Mouse (Mus musculus) cerebral cortex, adult 2 months (tissue): ENCODE measurements around the gene Vmn1r3.

Experiments used
- WGBS: fragments of 180-500 bp; shearing (Covaris S2); methylation state at CpG from one replicate; pipeline ENCODE4 v1.1.7; 2018; 5-methylcytosine and 5-hydroxymethylcytosine counted together

The Vmn1r3 gene

DNA sequence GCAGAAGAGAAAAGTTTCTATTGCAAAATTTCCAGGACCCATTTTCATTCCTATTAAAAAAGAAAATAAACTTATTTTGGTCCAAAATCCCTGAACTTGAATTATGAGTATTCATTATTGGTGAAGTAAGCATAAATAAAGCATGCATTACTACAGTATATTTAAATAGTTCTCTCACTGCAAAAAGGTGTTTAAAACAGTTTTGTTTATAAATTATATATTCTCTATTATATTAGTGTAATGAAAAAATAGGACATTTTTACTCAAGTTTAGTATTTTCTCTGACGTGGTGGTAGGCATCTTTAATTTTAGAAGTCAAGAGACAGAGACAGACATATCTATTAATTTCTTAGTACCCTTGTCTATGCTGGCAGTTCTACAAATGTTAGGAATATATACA, at the start of gene Vmn1r3:
Gene Vmn1r3, minus strand, starts transcription at position 101 of the 400 bp plus-strand sequence.
- 88% methylated on average over 1 of the region's 1 CpGs for WGBS

DNA sequence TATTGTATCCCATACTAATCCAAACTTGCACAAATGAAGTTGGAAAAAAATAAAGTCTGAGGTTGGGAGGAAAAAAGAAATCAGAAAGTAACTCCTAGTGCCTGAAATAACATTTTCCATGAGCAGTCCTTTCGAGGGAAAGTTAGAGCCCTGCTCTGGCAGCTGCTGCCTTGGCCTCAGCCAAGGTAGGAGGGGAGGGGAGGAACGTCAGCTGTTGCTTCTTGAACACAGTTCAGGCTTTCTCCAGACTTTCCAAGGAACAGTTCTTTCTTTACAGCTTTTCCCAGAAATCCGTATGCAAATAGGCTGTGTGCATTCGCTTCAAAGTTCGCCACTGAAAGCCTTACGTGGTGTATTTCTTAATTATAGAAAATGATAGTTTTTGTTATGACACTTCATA, 46.9 kb upstream of the Vmn1r3 start:
- WGBS, result 58% methylated on average over 6 of the region's 6 CpGs

DNA sequence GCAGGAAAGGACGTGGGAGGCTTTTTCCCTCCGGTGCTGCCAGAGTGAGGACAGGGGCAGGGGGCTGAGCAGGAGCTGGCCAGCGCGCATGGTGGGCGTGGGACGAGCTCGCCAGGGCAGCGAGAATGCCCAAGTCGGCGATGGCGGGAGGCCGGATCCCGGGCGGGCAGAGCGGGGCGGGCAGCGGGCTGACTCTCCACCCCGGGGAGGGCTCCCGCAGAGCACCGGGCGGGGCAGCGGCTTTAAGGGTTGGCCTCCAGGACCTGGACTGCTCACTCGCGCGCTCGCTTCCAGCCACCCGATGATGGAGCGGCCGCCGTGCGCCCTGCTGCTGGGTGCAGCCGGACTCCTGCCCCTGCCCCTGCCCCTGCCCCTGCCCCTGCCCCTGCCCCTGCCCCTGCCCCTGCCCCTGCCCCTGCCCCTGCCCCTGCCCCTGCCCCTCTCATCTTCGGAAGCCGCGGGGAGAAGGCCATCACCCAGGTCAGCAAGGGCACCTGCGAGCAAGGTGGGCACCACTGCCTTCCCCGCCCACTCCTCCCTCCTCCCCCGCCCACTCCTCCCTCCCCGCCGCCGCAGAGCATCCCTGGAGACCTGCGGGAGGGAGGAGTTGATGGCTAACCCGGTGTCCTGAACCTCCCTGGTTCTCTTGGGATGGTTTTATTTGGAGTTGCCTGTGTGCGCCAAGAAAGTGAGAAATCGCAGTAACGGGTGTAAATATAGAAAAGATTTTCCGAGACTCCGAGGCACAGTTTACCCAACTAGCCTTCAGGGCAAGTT, 45.9 kb upstream of the Vmn1r3 start:
- WGBS, result 4% methylated on average over 47 of the region's 48 CpGs

DNA sequence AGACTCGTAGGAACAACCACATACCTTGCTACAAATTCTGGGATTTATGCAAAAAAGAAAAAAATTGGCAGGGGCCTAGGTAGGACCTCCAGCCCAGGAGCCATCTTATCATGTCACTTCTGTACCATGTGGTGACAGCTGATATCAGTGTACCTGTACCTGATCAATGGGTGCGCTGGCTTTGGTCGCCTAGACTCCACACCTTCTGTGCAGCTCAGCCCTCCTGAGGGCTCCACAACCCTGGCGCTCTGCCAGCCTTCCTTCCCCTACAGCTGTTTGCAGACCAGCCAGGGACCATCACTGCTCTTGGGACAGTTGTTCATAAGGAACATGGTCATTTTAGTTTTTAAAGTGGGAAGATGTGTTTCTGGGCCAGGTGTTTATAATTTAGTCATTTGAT, 44.4 kb upstream of the Vmn1r3 start:
- 70% methylated on average over 4 of the region's 4 CpGs for WGBS

DNA sequence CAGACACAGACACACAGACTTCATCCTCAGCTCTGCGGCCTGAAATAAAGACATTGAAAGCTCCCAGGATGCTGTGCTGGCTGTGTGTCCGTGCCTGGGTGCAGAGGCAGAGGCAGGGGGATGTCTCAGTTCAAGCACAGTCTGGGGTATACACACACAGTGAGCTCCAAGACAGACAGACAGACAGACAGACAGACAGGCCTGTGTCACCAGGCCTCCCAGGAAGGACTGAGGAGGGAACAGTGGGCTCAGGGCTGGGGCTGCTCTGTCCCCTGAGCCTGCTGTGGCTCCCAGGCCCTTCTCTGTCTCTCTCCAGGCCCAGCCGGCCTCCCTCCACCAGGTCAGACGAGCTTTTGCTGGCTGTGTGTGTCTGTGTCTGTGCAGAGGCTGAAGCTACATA, 43.3 kb upstream of the Vmn1r3 start:
- 69% methylated on average over 4 of the region's 4 CpGs for WGBS

DNA sequence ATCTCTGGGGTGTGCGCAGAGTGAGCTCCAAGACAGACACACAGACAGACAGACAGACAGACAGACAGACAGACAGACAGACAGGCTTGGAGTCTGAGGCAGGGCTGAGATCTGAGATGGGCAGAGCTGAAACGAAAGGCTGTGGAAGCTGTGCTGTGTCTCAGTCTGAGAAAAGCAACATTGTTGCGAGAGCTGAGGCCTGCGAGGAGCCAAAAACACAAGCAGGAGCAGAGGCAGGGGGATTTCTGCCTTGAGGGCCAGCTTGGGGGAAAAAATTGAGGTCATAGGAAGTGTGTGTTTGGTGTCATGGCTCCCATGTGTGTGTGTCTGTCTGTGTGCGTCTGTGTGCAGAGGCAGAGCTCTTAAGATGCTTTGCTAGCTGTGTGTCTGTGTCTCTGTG, 42.6 kb upstream of the Vmn1r3 start:
- WGBS, result 62% methylated on average over 5 of the region's 5 CpGs

DNA sequence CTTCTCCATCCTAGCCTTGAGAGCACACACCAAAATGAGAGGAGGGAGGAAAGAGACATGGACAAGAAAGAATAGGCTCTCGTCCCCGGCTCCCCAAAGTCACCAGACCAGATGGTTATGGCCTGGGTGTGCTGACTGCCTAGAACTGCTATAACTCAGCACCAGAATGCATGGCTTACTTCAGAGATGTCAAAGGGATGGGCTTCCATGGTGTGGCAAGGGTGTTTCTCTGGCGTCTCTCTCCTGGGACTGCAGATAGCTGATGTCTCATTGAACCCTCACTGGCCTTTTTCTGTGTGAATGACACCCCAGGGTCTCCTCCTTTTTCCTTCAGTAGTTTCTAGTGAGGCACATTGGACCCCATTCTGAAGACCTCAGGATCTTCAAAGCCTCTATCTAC, 41.3 kb upstream of the Vmn1r3 start:
- WGBS, result 70% methylated on average over 3 of the region's 3 CpGs

DNA sequence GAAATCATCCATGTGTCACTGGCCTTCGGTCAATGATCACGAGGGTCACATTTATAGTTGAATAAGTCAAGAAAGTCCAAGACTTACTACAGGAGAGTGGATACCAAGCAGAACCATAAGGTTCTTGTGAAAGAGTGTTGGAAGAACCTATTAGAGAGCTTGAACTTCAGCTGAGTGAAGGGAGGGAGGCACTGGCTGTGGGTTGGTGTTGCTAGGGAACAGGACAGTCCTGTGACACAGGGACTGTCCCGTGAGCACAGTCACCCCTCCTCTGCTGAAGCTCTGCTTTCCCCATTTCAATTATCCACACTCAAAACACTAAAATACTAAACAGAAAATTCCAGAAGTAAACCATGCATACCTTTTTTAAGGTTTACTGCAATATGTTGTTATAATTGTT, 40.3 kb upstream of the Vmn1r3 start:
- 64% methylated on average over 3 of the region's 3 CpGs for WGBS

DNA sequence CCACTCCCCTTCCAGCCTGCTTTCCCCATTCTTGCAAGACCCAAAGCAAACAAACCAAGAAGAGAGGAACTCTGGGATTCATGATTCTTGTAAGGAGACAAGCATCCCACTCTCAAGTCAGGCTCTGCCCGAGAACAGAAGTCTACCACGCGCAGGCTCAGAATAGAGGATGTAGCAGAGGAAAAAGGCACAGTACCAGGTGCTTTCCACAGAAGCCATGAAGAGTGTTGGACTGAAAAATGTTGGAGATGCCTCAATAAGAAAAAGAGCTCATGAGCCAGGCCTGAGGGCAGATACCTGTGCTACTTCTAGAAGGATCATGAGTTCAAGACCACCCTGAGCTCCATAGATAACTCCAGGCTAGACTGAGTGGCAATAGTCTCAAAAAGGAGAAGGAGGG, 39.7 kb upstream of the Vmn1r3 start:
- 48% methylated on average over 3 of the region's 3 CpGs for WGBS

DNA sequence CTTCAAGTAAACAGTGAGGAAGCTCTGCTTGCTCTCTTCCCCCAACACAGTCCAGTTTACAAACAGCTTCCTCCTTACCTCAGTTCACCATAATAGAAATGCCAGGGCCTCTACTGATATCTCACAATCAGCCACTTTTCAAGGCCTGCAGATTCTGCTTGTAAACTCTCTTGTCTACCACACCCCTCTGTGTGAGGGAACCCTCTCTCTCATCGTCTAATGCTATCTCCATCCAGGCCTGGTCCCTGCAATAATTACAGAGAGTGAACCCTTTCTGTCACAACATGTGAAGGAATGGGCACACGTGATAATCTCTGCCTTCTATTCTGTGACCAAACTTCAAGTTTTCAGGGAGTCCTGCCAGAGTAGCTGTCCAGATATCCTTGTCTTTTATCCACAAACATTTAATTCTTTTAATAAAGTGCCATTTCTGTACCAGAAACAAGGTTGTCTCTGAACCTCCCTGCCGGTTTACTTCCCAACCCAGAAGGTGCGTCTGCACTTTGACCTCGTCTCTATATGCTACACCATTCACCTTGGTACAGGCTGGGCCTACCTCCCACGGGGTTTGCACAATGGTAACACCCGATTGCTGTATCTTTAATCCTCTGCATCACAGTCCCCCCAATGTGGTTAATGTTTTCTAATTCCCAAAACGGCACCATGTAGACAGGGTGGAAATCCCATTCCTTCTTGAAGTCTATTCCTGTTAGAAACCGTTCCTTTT, 38.5 kb upstream of the Vmn1r3 start:
- 73% methylated on average over 6 of the region's 9 CpGs for WGBS

DNA sequence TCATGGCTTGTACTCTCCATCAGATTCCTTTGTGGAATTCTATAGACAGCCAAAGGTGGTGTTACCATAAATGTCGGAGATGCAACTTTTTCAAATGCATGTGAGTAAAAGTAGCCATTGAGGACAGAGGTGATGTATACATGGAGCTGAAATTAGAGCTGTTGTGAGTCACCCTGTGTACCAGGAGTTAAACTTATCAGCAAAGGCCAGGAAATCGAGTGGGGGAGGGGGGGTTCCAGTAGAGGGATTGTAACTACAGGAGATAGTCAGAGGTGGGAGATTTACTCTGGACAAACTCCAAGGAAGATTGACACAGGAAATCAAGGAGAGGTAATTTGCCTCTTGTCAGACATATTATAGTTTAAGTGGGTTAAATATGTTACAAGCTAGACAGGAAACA, 31.2 kb upstream of the Vmn1r3 start:
- WGBS, result 73% methylated on average over 2 of the region's 2 CpGs

DNA sequence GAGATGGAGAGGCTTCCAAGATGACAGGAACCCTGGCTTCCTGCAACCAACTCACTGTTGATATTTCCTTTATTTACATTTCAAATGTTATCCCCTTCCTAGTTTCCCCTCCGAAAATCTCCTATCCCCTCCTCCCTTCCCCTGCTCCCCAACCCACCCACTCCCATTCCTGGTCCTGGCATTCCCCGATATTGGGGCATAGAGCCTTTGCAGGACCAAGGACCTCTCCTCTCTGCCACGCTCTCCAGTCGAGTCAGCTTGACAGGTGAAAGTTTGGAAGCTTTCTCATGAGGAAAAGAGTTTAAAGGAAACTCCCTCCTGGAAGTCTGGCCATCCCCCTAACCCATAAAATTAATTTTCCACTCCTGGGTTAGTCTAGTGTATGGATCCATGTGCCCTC, 28.2 kb upstream of the Vmn1r3 start:
- WGBS, result 76% methylated on average over 4 of the region's 4 CpGs

DNA sequence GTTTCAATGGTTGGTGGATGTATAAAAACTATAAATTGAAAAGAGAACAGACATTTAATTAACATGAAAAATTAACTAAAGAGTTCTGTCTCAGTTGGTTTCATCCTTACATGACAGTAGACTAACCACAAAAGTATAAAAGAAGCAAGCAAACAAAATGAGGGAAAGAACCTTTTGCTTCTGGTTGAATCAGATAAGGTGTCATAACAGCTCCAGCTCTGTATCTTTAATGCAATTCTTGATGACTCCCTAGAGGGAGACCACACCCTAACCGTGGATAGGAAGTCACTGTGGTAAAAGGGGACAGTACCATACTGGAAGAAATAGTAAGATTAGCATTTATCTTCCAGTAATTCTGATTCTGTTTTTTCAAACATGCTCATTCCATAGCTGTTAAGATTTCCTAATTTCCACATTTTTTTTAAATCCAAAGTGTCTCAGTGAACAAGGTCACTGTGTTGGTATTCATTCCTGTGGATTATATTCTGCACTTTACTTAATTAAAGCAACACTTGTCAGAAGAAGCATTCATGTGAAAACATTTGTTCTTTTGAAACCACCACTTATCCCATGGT, 24.6 kb upstream of the Vmn1r3 start:
- WGBS, result 60% methylated on average over 1 of the region's 1 CpGs

DNA sequence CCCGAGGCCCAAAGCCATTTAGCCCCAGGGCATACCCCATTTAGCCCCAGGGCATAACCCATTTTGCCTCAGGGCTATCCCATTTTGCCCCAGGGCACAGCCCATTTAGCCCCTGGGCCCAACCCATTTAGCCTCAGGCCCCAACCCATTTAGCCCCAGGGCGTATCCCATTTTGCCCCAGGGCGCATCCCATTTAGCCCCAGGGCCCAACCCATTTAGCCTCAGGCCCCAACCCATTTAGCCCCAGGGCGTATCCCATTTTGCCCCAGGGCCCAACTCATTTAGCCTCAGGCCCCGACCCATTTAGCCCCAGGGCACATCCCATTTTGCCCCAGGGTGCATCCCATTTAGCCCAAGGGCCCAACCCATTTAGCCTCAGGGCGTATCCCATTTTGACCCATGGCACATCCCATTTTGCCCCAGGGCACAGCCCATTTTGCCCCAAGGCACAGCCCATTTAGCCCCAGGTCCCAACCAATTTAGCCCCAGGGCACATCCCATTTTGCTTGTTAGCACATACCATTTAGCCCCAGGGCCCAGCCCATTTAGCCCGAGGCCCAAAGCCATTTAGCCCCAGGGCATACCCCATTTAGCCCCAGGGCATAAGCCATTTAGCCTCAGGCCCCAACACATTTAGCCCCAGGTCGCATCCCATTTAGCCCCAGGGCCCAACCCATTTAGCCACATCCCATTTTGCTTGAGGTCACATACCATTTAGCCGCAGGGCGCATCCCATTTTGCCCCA, 8.2 kb downstream of the Vmn1r3 start:
- WGBS, result 89% methylated on average over 10 of the region's 10 CpGs

DNA sequence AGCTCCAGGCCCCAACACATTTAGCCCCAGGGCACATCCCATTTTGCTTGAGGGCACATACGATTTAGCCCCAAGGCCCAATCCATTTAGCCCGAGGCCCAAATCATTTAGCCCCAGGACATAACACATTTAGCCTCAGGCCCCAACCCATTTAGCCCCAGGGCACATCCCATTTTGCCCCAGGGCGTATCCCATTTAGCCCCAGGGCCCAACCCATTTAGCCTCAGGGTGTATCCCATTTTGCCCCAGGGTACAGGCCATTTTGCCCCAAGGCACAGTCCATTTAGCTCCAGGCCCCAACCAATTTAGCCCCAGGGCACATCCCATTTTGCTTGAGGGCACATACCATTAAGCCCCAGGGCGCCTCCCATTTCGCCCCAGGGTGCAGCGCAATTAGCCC, 9.0 kb downstream of the Vmn1r3 start:
- 88% methylated on average over 6 of the region's 6 CpGs for WGBS

DNA sequence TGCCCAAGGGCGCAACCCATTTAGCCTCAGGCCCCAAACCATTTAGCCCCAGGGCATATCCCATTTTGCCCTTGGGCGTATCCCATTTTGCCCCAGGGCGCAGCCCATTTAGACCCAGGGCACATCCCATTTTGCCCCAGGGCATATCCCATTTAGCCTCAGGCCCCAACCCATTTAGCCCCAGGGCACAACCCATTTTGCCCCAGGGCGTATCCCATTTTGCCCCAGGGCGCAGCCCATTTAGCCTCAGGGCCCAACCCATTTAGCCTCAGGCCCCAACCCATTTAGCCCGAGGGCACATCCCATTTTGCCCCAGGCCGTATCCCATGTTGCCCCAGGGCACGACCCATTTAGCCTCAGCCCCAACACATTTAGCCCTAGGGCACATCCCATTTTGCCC, 9.4 kb downstream of the Vmn1r3 start:
- WGBS, result 90% methylated on average over 7 of the region's 8 CpGs

DNA sequence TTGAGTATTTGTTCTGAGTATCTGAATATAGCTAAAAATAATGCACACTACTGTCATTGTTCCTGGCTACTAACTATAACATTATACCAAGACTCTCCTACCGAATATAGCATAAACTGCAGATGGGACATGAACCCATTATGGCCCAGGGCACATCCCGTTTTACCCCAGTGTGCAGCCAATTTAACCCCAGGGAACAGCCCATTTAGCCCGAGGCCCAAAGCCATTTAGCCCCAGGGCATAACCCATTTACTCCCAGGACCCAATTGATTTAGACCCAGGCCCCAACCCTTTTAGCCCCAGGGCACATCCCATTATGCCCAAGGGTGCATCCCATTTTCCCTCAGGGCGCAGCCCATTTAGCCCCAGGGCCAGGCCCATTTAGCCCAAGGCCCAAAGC, 10.6 kb downstream of the Vmn1r3 start:
- WGBS, result 71% methylated on average over 4 of the region's 4 CpGs

DNA sequence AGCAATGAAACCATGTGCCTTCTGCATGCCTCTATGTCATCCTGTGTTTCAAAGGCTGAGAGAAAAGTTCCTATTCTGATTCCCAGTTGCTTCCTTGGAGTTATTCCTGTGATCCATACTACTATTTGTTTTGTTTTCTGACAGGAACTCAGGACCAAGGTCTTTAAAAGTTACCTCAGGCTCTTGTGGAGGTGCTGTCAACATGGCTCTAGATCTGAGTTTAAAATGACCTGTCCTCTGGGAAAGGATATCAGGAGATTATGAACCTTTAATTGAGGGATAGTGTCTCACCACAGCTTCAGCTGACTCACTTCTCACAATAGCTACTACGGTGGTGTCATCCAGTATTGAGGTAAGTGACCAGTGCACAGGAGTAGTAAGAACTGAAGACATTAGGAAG, 18.1 kb downstream of the Vmn1r3 start, which contains the start of gene Vmn1r2:
Gene Vmn1r2, plus strand, starts transcription at position 301 of the 400 bp plus-strand sequence.
- WGBS, result no CpG with 5 or more reads among the region's 1 CpGs

DNA sequence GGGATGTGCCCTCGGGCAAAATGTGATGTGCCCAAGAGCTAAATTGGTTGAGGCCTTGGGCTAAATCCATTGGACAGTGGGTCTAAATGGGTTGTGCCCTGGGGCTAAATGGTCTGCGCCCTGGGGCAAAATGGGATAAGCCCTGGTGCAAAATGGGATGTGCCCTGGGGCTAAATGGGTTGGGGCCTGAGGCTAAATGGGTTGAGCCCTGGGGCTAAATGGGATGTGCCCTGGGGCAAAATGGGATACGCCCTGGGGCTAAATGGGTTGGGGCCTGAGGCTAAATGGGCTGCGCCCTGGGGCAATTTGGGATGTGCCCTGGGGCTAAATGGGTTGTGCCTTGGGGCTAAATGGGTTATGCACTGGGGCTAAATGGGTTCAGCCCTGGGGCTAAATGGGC, 20.1 kb downstream of the Vmn1r3 start:
- WGBS, result 94% methylated on average over 4 of the region's 4 CpGs

DNA sequence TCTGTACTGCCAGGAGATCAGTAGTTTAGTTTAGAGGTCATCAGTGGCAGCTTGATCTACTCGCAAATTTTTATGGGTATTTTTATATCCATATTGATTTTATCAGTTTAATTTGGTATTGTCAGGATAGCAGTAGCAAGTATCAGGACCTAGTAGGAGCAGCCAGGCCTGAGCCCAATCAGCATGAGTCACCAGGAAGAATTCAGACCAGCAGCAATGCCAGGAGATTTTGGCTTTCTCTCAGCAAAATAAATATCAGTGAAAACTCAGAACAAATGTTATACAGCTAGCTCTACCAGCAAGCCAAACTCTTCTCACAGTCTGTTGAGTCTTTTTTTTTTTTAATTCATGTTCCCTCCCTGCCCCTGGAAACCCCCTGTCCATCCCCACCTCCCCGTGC, 31.8 kb downstream of the Vmn1r3 start:
- 69% methylated on average over 2 of the region's 2 CpGs for WGBS

DNA sequence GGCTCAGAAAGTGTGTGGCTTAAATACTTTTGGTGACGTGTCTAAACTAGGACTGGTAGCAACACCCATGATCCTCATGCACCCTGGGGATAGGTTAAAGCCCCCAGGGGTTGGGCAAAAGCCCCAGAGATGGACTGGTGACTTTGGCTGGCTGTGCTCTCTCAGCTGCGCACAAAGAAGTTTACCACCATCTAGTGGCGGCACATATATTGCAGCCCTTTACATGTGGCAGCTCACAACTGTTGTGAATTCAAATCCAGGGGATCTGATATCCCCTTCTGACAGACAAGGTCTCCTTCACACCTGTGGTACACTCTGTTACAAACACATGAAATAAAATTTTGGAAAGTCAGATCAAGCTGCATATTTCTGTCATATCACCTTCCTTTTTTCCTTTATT, 37.2 kb downstream of the Vmn1r3 start:
- WGBS, result 23% methylated on average over 2 of the region's 3 CpGs
